Mouse (Mus musculus) gastrocnemius, postnatal 4 days (tissue): ENCODE measurements at regions not wholly inside any gene's neighbourhood (a gene's known extent, or its start where the extent isn't known, plus 50 kb on each side); places are given as distances from the start of the nearest gene placed in this dataset.
"Not testable (repeated sequence)": the region's sequence is repeated elsewhere in the genome, so short reads cannot be mapped to it uniquely, and the experiment has no call there.

Experiments used
- DNase-seq, 2 experiments: peaks; one replicate each; pipeline ENCODE4 v3.0.0; 2021 to 2022; ENCODE audit warnings: low spot score in 2 of 2, mixed read lengths in 2 of 2

DNA sequence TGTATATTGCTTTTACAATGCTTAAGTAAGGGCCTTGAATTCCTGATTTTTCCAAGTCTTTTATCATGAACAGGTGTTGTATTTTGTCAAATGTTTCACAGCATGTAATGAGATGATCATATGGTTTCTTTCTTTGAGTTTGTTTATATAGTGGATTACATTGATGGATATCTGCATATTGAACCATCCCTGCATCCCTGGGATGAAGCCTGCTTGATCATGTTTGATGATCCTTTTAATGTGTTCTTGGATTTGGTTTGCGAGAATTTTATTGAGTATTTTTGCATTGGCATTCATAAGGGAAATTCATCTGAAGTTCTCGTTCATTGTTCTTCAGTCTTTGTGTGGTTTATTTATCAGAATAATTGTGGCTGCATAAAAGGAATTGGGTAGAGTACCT is 160.2 kb downstream of the Btbd35f17 start:
- DNase-seq: not testable (repeated sequence)

DNA sequence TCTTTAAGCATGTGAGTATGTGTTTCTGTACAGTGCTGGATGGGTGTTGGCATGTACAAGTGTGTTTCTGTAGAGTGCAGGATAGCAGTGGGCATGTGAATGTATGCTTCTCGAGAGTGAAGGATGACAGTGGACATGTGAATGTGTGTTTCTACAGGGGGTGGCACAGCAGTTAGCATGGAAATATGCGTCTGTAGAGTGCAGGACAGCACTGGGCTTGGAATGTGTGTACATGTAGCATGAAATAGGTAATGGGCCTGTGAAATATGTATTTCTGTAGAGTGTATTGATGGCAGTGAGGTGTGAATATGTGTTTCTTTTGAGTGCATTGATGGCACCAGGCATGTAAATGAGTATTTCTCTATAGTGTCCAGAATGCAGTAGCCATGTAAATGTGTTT is 173.5 kb downstream of the Btbd35f17 start:
- DNase-seq: not testable (repeated sequence)

DNA sequence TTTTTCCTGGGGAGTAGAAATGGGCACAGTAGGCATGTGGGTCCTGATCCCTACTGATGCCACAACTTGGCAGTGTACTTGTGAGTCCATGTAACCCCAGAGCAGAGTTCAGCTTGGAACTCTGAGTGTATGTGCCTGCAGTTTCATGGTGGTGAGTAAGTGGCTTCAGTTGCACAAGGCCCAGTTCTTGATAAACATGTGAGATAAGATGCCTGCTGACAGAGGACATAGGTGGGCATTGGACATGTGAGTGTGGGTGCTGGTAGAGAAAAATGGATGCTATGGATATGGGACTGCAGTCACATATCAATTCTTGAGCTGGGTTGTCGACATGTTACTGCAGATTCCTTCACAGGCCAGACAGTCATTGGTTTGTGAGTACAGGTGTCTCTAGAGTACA is 178.4 kb downstream of the Btbd35f17 start:
- DNase-seq: peak in 1 of 2 experiments; percentile 18
